Mouse (Mus musculus) heart, adult 2 months (tissue): ENCODE data around the gene Eid1.

ENCODE experiments used
- CTCF ChIP-seq: fragments of 200-600 bp; IDR thresholded peaks from 2 replicates; pipeline ENCODE4 v1.8.1; 2022; ENCODE audit warnings: antibody characterized with exemption, mild to moderate bottlenecking, moderate library complexity
- EP300 ChIP-seq: fragments of 200-500 bp; IDR thresholded peaks from 2 replicates; pipeline ENCODE4 v1.6.1; 2011; ENCODE audit warnings: low read depth, low read length, control low read depth; ENCODE audit not compliant: insufficient read depth

DNA sequence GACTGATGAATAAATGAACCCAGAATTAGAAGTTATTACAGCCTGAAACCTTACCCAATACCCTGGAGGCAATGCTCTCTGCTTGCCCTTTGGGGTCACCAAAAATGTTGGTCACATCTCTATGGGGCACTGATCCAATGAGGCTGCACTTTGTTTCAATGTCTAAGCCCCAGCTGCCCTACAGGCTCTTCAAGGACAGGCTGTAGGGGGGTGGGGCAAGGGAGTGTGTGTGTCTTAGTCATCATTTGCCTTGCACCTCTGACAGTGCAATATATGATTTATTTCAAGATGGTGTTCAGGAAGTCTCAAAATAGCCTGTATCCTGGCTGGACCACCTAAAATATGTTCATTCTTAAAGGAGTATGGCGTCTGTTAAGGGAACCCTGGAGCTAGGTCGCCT lies 28.7 kb downstream of the Eid1 start:
- TF ChIP-seq CTCF (no peak), EP300 (no peak)
